Mouse (Mus musculus) retina, embryonic 14.5 days (tissue): ENCODE data around the gene Nsdhl.

Source experiments
- DNase-seq: peaks from one replicate; pipeline ENCODE4 v3.0.0-alpha.2; 2015; ENCODE audit warnings: low spot score

Nsdhl gene

GRCm38 (mm10) chrX:73003110-73003509 is 84.8 kb downstream of the Nsdhl start:
- DNase-seq = no peak

- no peak for DNase-seq
Observed at GRCm38 (mm10) chrX:73005678-73006077, 87.3 kb downstream of the Nsdhl start.

- peak; percentile 96 for DNase-seq
Observed at GRCm38 (mm10) chrX:73007597-73008479, 89.5 kb downstream of the Nsdhl start.
